Mouse (Mus musculus) regulatory T cell (primary cell): ENCODE measurements around the gene Arhgef12.

ENCODE experiments used
- in situ Hi-C: fragments of 300-600 bp; cut with MboI, MseI; formaldehyde crosslinking; loops from one replicate; pipeline ENCODE4 v1.15.1; 2025; ENCODE audit warnings: high pct_unique_total_duplicates

The Arhgef12 gene

GRCm38 (mm10) chr9:43076163-43076562 is 30.9 kb downstream of the Arhgef12 start:
- in situ Hi-C loops: no loop called here

DNA sequence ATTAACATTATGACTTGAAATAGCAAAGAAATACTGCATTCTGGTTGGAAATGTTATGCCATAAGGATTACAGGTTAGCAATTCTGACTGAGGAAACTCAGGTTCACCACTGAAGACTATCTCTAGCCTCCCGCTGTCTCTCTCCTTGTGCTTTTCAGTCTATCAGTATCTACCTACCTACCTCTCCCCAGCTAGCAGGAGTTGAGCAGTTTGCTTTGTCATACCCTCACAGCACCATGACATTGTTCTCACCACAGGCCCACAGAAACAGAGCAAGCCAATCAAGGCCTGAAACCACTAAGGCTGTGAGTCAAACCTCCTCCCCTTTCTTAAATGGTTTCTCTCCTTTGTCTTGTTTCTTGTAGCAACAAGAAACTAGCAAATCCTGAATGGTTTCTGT is 32.4 kb downstream of the Arhgef12 start:
- in situ Hi-C loops: no loop called here

DNA sequence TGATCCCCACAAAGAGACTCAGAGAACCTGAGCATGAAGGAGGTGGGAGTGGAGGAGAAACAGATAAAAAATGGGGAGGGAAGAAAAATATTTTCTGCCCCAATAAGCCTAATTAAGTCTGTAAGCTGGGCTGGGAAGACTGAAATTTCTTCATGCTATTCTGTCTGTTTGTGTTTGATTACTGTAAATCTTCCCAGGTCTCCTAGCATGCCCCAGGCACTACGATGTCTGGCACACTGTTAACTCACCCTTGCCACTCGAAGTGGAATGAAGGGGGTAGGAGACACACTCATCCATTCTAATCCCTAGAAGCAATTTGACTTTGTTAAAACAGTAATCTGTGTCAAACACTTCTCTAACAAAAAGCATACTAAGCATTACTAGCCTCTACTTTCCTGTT is 35.3 kb downstream of the Arhgef12 start:
- in situ Hi-C loops: no loop called here

DNA sequence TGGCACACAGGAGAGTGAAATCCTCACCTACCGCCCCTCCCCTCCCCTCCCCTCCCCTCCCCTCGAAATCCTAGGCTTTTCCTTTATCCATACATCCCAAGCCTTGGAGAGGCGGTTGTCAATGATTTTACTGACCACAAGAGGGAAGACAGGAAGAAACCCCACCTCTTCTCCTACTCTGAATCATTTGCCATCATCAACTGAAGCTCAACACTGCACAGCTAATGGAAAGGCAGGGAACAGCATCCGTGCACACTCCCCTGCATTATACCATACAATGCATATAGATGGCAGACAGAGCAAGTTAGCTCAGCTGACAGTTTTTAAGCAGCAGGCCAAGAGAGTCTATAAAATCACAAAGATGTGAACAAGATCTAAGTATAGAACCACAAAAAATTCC is 35.9 kb downstream of the Arhgef12 start:
- in situ Hi-C loops: no loop called here

GRCm38 (mm10) chr9:43070566-43070965 is 36.5 kb downstream of the Arhgef12 start:
- in situ Hi-C loops: no loop called here

DNA sequence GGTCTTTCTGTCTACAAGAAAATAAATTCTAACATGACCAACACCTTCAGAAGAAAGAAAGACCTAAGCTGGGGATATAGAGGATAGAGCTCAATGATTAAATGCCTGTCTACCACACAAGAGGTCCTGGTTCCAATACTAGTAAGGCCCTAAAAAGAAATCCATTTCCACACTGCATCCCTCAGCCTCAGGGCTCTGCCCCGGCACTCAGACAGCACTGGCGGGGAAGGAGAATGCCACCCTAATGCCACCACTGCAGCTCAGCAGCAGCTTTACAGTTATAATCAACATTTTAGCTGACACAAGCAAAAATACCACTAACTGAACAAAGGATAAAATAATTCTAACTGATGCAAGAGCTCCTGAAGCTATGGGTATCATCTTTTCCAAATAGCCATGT is 36.9 kb downstream of the Arhgef12 start:
- in situ Hi-C loops: no loop called here

- in situ Hi-C loops: no loop called here
These were observed 39.1 kb downstream of the Arhgef12 start for GRCm38 (mm10) chr9:43067896-43068295.

- in situ Hi-C loops: no loop called here
These were observed 41.8 kb downstream of the Arhgef12 start for GRCm38 (mm10) chr9:43065231-43065630.

DNA sequence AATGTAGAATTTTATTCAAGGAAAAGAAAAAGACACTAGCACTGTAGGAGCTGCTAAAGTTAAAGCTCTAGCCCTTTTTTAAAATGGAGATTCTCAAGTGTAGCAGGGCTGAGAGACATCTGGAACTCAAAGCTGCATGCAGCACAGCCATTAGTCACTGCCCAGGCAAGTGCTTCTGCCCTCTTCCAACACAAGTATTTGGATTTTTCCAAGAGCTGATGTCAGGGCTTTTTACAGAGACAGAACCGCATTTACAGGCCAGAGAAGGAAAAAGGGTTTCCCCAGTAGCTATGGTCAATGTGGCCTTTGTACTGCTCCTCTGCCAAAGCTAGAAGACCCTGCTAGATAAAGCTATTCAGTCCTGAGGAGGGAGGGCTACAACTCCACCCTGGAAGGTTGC is 45.5 kb downstream of the Arhgef12 start:
- in situ Hi-C loops: no loop called here

GRCm38 (mm10) chr9:43050391-43050790 is 56.6 kb downstream of the Arhgef12 start:
- in situ Hi-C loops: no loop called here

DNA sequence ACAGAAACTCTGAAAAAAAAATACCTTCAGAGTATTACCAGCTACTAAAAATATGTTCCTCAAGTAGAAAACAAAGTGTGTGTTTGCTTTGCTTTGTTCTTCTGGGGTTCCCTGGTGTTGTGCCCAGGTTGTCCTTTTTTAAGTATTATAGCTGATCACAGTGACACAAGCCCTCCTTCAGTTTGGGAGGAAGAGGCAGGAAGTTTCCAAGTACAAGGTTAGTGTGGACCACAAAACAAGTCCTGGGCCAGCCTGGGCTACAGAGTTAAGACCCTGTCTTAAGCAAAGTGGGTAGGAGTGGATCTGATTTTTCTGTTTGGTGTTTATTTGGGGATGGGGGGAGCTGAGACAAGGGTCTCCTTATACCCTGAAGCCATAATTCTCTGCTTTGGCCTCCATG is 62.6 kb downstream of the Arhgef12 start:
- in situ Hi-C loops: no loop called here

GRCm38 (mm10) chr9:43038466-43038865 is 68.6 kb downstream of the Arhgef12 start:
- in situ Hi-C loops: no loop called here

DNA sequence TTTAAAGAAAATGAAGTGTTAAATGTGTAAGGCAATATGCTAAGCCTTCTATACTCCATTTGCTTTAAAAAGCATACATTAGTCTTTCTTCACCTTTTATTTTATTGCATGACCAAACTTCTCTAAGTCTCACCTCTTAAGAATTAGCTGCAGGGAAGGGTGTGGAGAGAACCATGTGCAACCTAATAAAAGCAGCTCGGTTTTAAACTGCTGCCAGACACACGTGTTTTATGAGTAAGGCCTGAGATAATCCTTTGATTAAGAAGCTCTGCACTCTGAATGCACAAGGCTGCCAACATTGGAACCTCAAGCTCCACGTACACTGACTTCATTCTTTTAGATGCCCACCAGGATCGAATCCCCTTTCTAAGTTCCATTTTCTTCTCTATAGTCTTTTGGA is 71.8 kb downstream of the Arhgef12 start:
- in situ Hi-C loops: no loop called here

DNA sequence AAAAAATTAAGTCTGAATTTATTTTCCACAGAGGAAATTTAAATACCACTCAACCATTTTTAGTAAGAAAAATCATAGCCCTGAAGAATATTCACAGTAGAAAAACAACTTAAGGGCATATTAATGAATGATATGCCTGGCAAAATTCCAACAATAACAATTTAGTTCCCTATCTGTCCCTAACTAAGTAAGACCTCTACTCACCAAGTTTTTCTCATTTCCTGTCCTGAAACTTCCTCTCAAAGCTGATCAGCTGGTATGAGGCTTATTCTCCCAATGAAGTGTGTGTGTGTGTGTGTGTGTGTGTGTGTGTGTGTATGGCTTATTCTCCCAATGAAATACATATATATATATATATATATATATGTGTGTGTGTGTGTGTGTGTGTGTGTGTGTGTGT is 72.8 kb downstream of the Arhgef12 start:
- in situ Hi-C loops: no loop called here

GRCm38 (mm10) chr9:43027757-43028156 is 79.3 kb downstream of the Arhgef12 start:
- in situ Hi-C loops: no loop called here

- in situ Hi-C loops: no loop called here
These were observed 85.4 kb downstream of the Arhgef12 start for GRCm38 (mm10) chr9:43021515-43022251.

GRCm38 (mm10) chr9:43019656-43020055 is 87.4 kb downstream of the Arhgef12 start:
- in situ Hi-C loops: no loop called here

DNA sequence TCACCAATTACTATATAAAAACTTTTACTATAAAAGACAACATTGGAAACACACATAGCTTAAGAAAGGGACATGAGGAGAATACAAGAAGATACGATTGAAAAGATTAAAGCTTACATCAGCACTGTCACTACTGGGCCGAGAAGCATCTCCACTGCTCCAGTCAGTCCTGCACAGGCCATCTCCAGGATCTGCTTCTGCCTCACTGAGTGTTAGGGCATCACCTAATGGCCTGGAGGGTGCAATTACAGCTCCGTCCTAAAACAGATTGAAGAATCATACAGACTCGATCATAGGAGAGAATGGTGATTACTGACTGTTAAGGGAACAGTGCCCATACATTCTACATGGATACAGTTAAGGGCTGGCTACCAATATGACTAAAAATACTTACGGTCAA is 91.3 kb downstream of the Arhgef12 start:
- in situ Hi-C loops: no loop called here

DNA sequence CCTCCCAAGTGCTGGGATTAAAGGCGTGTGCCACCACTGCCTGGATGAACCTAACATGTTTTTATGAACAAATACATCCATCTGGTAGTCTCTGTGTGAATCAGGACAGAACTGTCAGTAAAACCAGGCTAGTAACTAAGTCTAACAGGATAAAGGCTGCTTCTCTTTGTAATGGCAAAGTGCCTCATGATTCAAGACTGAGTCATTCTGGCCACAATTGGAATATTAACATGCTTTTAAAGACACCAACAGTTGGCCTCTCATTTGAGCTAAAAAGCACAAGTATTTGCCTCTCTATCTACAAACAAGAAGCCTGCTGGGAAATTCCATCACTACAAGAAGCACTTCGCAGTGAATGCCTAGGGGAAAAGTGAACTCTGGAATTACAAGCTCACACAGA is 91.7 kb downstream of the Arhgef12 start:
- in situ Hi-C loops: no loop called here

- in situ Hi-C loops: no loop called here
These were observed 92.2 kb downstream of the Arhgef12 start for GRCm38 (mm10) chr9:43014886-43015285.

- in situ Hi-C loops: no loop called here
These were observed 94.5 kb downstream of the Arhgef12 start for GRCm38 (mm10) chr9:43012541-43012940.

DNA sequence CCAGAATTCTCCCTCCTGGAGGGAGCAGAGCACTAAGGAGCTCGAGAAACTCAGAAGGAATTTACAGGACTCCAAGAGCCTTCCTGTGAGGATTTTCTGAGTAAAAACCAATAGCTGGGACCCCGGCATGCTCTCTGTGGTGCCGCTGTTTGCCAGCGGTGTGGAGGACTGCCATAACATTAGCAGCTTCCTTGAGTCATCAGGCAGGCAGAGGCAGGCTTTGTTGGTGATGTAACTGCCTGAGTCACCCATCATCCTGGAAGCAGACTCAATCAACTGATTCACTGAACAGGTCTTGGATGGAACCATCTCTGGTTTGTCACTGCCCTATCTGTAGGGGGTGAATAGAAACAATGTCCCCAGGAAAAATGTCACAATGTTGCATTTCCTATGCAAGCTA is 96.0 kb downstream of the Arhgef12 start:
- in situ Hi-C loops: no loop called here

- in situ Hi-C loops: loop anchor here (10.0 kb wide), 1 partner anchor 211 kb away; the partner anchor contains the start of gene Pou2f3
These were observed 103.2 kb downstream of the Arhgef12 start for GRCm38 (mm10) chr9:43003881-43004280.

DNA sequence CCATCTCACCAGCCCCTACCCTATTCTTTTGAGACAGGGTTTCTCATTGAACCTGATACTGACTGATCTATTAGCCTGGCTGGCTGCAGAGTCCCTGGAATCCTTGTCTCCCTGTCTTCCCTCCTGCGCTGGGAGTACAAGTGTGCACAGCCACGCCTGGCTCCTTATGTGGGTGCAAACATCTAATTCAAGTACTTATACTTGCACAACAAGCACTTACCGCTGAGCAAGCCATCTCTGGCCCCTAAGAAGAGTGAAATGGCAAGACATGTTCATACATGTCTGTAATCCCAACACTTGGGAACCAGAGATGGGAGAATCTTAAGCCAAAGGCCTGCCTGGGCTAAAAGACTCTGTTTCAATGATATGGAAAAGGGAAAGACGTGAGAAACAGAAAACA is 104.0 kb downstream of the Arhgef12 start:
- in situ Hi-C loops: loop anchor here (10.0 kb wide), 1 partner anchor 212 kb away; the partner anchor contains the start of gene Pou2f3
